Mouse (Mus musculus) forebrain, embryonic 11.5 days (tissue): ENCODE data around the gene Cecr2. TPM values are rescaled to one million over a fixed set of nuclear protein-coding genes. Genes with fewer than 3 reads are reported as not detected.

Experiments used
- ATAC-seq: fragments of 200-750 bp; cut with Nextera tagmentation; replicated peaks from 2 replicates; pipeline ENCODE4 v1.8.0; 2017; ENCODE audit warnings: moderate TSS enrichment; ENCODE audit not compliant: low FRiP score
- DNase-seq: peaks from one replicate; pipeline ENCODE4 v3.0.0-alpha.2; 2017; ENCODE audit warnings: low spot score
- H3K27ac ChIP-seq: fragments of 300-500 bp; sonication (generic); 2 replicates; pipeline ENCODE4 v1.5.1; 2014; ENCODE audit warnings: low read depth, low read length
- H3K27me3 ChIP-seq: fragments of 300-500 bp; sonication (generic); 2 replicates; pipeline ENCODE4 v1.6.1; 2014; ENCODE audit warnings: mild to moderate bottlenecking, low read length, mixed read lengths; ENCODE audit not compliant: control insufficient read depth, insufficient read depth
- H3K36me3 ChIP-seq: fragments of 300-500 bp; sonication (generic); 2 replicates; pipeline ENCODE4 v1.6.1; 2014; ENCODE audit warnings: mild to moderate bottlenecking, low read length, moderate library complexity, mixed read lengths; ENCODE audit not compliant: control insufficient read depth, insufficient read depth
- H3K4me1 ChIP-seq: fragments of 300-500 bp; sonication (generic); replicated peaks from 2 replicates; pipeline ENCODE4 v1.6.1; 2014; ENCODE audit warnings: low read length, mixed read lengths; ENCODE audit not compliant: control insufficient read depth, insufficient read depth
- H3K4me2 ChIP-seq: fragments of 300-500 bp; sonication (generic); 2 replicates; pipeline ENCODE4 v1.6.1; 2014; ENCODE audit warnings: low read depth, mild to moderate bottlenecking, low read length, moderate library complexity, mixed read lengths; ENCODE audit not compliant: severe bottlenecking
- H3K4me3 ChIP-seq: fragments of 300-500 bp; sonication (generic); 2 replicates; pipeline ENCODE4 v1.5.1; 2014; ENCODE audit warnings: low read depth, low read length
- H3K9ac ChIP-seq: fragments of 300-500 bp; sonication (generic); 2 replicates; pipeline ENCODE4 v1.6.1; 2014; ENCODE audit warnings: low read length
- H3K9me3 ChIP-seq: fragments of 300-500 bp; sonication (generic); 2 replicates; pipeline ENCODE4 v1.6.1; 2016; ENCODE audit warnings: low read length, mixed read lengths; ENCODE audit not compliant: control insufficient read depth
- WGBS: fragments of 180-500 bp; shearing (Covaris S2); extraction: QIAGEN DNeasy Blood & Tissue Kit; methylation state at CpG from one replicate; pipeline ENCODE4 v1.1.7; 2014; 5-methylcytosine and 5-hydroxymethylcytosine counted together
- polyA plus RNA-seq: library from polyadenylated mRNA; unstranded; fragments of >200 nt; fragmentation: Nextera tagmentation; extraction: Ambion mirVana; gene quantifications from 2 replicates; pipeline ENCODE4 v1.2.1, GENCODE M21; 2014

Gene Cecr2
- polyA plus RNA-seq, 1 experiment from 2014 or later = 22.0 TPM

- ATAC-seq = no peak
- Histone ChIP-seq H3K4me2 (no peak overlapping the region), H3K36me3 (peaks cover 3% of the 10 kb centered on the region; the same call in 1 of the 2 replicates), H3K9me3 (no peaks in the 10 kb centered on the region), H3K27ac (no peak overlapping the region), H3K4me3 (no peak overlapping the region), H3K9ac (no peak overlapping the region), H3K27me3 (no peaks in the 10 kb centered on the region), H3K4me1 (no peaks in the 10 kb centered on the region)
- no peak for DNase-seq
Measured at GRCm38 (mm10) chr6:120788904-120789303, 122.7 kb downstream of the Cecr2 start.

- Histone ChIP-seq H3K9ac (no peak overlapping the region), H3K36me3 (peaks cover 3% of the 10 kb centered on the region; the same call in 1 of the 2 replicates), H3K27me3 (no peaks in the 10 kb centered on the region), H3K27ac (no peak overlapping the region), H3K9me3 (no peaks in the 10 kb centered on the region), H3K4me3 (no peak overlapping the region), H3K4me1 (no peaks in the 10 kb centered on the region), H3K4me2 (no peak overlapping the region)
- WGBS = 89% methylated on average over 10 of the region's 11 CpGs
- 0 out of 2 replicates have a peak, but pooled peaks have one; percentile 28 for ATAC-seq
- no peak for DNase-seq
Measured at GRCm38 (mm10) chr6:120790153-120790552, 124.0 kb downstream of the Cecr2 start.

GRCm38 (mm10) chr6:120790717-120791116 lies 124.5 kb downstream of the Cecr2 start:
- H3K9me3 ChIP-seq = no peaks in the 10 kb centered on the region
- H3K4me3 ChIP-seq = no peak overlapping the region
- no peak overlapping the region for H3K27ac ChIP-seq
- H3K4me2 ChIP-seq = no peak overlapping the region
- peaks cover 3% of the 10 kb centered on the region; the same call in 1 of the 2 replicates for H3K36me3 ChIP-seq
- no peaks in the 10 kb centered on the region for H3K27me3 ChIP-seq
- DNase-seq (no peak), ATAC-seq (no peak)
- H3K9ac ChIP-seq = no peak overlapping the region
- H3K4me1 ChIP-seq = no peaks in the 10 kb centered on the region
- WGBS = 72% methylated on average over 5 of the region's 5 CpGs

- 82% methylated on average over 8 of the region's 8 CpGs for WGBS
- DNase-seq (no peak), ATAC-seq (no peak)
- Histone ChIP-seq H3K4me1 (no peaks in the 10 kb centered on the region), H3K4me2 (no peak overlapping the region), H3K4me3 (no peak overlapping the region), H3K9me3 (no peaks in the 10 kb centered on the region), H3K36me3 (peaks cover 7% of the 10 kb centered on the region; the same call in 1 of the 2 replicates), H3K27me3 (no peaks in the 10 kb centered on the region), H3K27ac (no peak overlapping the region), H3K9ac (no peak overlapping the region)
Measured at GRCm38 (mm10) chr6:120792947-120793346, 126.8 kb downstream of the Cecr2 start.

GRCm38 (mm10) chr6:120795422-120796086 lies 129.4 kb downstream of the Cecr2 start:
- Histone ChIP-seq H3K36me3 (peaks cover 7% of the 10 kb centered on the region; the same call in 1 of the 2 replicates), H3K4me1 (no peaks in the 10 kb centered on the region), H3K27ac (no peak overlapping the region), H3K9me3 (no peaks in the 10 kb centered on the region), H3K27me3 (no peaks in the 10 kb centered on the region), H3K4me2 (no peak overlapping the region), H3K9ac (no peak overlapping the region), H3K4me3 (no peak overlapping the region)
- 88% methylated on average over 5 of the region's 5 CpGs for WGBS
- DNase-seq (no peak), ATAC-seq (no peak)

GRCm38 (mm10) chr6:120796111-120796510 lies 129.9 kb downstream of the Cecr2 start:
- H3K9ac ChIP-seq = no peak overlapping the region
- peaks cover 7% of the 10 kb centered on the region; the same call in 1 of the 2 replicates for H3K36me3 ChIP-seq
- 88% methylated on average over 2 of the region's 2 CpGs for WGBS
- no peak overlapping the region for H3K4me2 ChIP-seq
- DNase-seq = no peak
- H3K27ac ChIP-seq = no peak overlapping the region
- H3K9me3 ChIP-seq = no peaks in the 10 kb centered on the region
- H3K4me1 ChIP-seq = no peaks in the 10 kb centered on the region
- H3K4me3 ChIP-seq = no peak overlapping the region
- no peak for ATAC-seq
- no peaks in the 10 kb centered on the region for H3K27me3 ChIP-seq

- WGBS = 88% methylated on average over 7 of the region's 7 CpGs
- Histone ChIP-seq H3K4me3 (no peak overlapping the region), H3K4me1 (no peaks in the 10 kb centered on the region), H3K27ac (no peak overlapping the region), H3K4me2 (no peak overlapping the region), H3K27me3 (no peaks in the 10 kb centered on the region), H3K36me3 (peaks cover 7% of the 10 kb centered on the region; the same call in 1 of the 2 replicates), H3K9me3 (no peaks in the 10 kb centered on the region), H3K9ac (no peak overlapping the region)
- DNase-seq (no peak), ATAC-seq (no peak)
Measured at GRCm38 (mm10) chr6:120798019-120798418, 131.8 kb downstream of the Cecr2 start.

GRCm38 (mm10) chr6:120798905-120799304 lies 132.7 kb downstream of the Cecr2 start:
- H3K9ac ChIP-seq = no peak overlapping the region
- H3K36me3 ChIP-seq = peaks cover 7% of the 10 kb centered on the region; the same call in 1 of the 2 replicates
- ATAC-seq (no peak), DNase-seq (no peak)
- H3K4me1 ChIP-seq = no peaks in the 10 kb centered on the region
- H3K27ac ChIP-seq = no peak overlapping the region
- H3K27me3 ChIP-seq = no peaks in the 10 kb centered on the region
- no peak overlapping the region for H3K4me3 ChIP-seq
- H3K4me2 ChIP-seq = no peak overlapping the region
- H3K9me3 ChIP-seq = no peaks in the 10 kb centered on the region
- 93% methylated on average over 4 of the region's 4 CpGs for WGBS

GRCm38 (mm10) chr6:120799581-120800041 lies 133.4 kb downstream of the Cecr2 start:
- Histone ChIP-seq H3K36me3 (peaks cover 10% of the 10 kb centered on the region; the same call in 1 of the 2 replicates), H3K9me3 (no peaks in the 10 kb centered on the region), H3K27me3 (no peaks in the 10 kb centered on the region), H3K4me3 (no peak overlapping the region), H3K27ac (no peak overlapping the region), H3K9ac (no peak overlapping the region), H3K4me1 (no peaks in the 10 kb centered on the region), H3K4me2 (no peak overlapping the region)
- 89% methylated on average over 4 of the region's 4 CpGs for WGBS
- no peak for DNase-seq
- ATAC-seq = no peak
